Mouse (Mus musculus) megakaryocyte, embryonic 14.5 days (primary cell): Measurements from ENCODE around the gene Lypd6b. TPM values are rescaled to one million over a fixed set of nuclear protein-coding genes. Genes with fewer than 3 reads are reported as not detected.

Experiments used
- H3K27me3 ChIP-seq: replicated peaks from 2 replicates; pipeline ENCODE3; 2012; ENCODE audit warnings: inconsistent platforms
- H3K36me3 ChIP-seq: replicated peaks from 2 replicates; pipeline ENCODE3; 2012; ENCODE audit warnings: low read length, inconsistent platforms, mixed read lengths
- H3K4me1 ChIP-seq: 2 replicates; pipeline ENCODE4 v1.6.1; 2012; ENCODE audit warnings: inconsistent platforms
- H3K4me3 ChIP-seq: replicated peaks from 2 replicates; pipeline ENCODE3; 2012; ENCODE audit warnings: moderate library complexity, mild to moderate bottlenecking, inconsistent platforms
- H3K9me3 ChIP-seq: 2 replicates; pipeline ENCODE4 v1.6.1; 2012; ENCODE audit warnings: inconsistent platforms
- FLI1 ChIP-seq: IDR thresholded peaks from 2 replicates; pipeline ENCODE4 v1.6.1; 2012; ENCODE audit warnings: low read length, inconsistent platforms, mixed read lengths
- GATA1 ChIP-seq: IDR thresholded peaks from 3 replicates; pipeline ENCODE4 v1.6.1; 2012; ENCODE audit warnings: mixed read lengths, low read length, inconsistent platforms, borderline replicate concordance
- polyA plus RNA-seq: library from polyadenylated mRNA; stranded (reverse); fragments of >175 nt; gene quantifications from 2 replicates; pipeline ENCODE4 v1.2.3, GENCODE M21; 2012; ENCODE audit warnings: low replicate concordance; ENCODE audit not compliant: insufficient read depth

Gene Lypd6b
- polyA plus RNA-seq, 1 experiment: not detected

GRCm38 (mm10) chr2:49768916-49769315, 18.6 kb upstream of the Lypd6b start:
- Histone ChIP-seq H3K27me3 (no peaks in the 10 kb centered on the region), H3K4me1 (peaks cover 43% of the 10 kb centered on the region), H3K9me3 (peaks cover 2% of the 10 kb centered on the region), H3K36me3 (no peaks in the 10 kb centered on the region), H3K4me3 (no peak overlapping the region)
- TF ChIP-seq FLI1 (no peak), GATA1 (no peak)

GRCm38 (mm10) chr2:49770440-49770839, 17.0 kb upstream of the Lypd6b start:
- Histone ChIP-seq H3K27me3 (no peaks in the 10 kb centered on the region), H3K4me1 (peaks cover 56% of the 10 kb centered on the region), H3K36me3 (no peaks in the 10 kb centered on the region), H3K4me3 (peak overlapping the region; percentile 81), H3K9me3 (no peaks in the 10 kb centered on the region)
- TF ChIP-seq FLI1: no peak
- no peak for TF ChIP-seq GATA1

DNA sequence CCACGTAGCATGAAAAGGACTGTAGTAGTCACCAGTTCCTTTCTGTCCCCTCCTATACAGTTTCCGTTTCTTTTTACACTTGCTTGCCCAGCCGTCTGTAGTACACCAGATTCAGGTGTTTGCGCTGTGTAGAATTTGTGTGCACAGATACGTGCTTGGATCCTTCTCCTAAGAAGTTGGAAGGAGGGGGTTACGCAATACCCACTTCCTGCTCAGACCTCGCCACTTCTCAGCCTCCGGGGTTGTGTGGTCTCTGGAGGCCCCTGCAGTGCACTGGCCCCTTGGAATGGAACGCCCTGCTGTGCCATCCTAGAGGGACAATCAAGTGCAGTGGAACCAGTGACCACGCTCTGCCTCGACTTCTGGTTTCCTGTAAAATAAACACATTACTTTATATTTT, 16.3 kb upstream of the Lypd6b start:
- Histone ChIP-seq H3K4me1 (peaks cover 58% of the 10 kb centered on the region), H3K36me3 (no peaks in the 10 kb centered on the region), H3K9me3 (no peaks in the 10 kb centered on the region), H3K27me3 (no peaks in the 10 kb centered on the region), H3K4me3 (peak overlapping the region; percentile 88)
- TF ChIP-seq GATA1: no peak
- no peak for TF ChIP-seq FLI1

DNA sequence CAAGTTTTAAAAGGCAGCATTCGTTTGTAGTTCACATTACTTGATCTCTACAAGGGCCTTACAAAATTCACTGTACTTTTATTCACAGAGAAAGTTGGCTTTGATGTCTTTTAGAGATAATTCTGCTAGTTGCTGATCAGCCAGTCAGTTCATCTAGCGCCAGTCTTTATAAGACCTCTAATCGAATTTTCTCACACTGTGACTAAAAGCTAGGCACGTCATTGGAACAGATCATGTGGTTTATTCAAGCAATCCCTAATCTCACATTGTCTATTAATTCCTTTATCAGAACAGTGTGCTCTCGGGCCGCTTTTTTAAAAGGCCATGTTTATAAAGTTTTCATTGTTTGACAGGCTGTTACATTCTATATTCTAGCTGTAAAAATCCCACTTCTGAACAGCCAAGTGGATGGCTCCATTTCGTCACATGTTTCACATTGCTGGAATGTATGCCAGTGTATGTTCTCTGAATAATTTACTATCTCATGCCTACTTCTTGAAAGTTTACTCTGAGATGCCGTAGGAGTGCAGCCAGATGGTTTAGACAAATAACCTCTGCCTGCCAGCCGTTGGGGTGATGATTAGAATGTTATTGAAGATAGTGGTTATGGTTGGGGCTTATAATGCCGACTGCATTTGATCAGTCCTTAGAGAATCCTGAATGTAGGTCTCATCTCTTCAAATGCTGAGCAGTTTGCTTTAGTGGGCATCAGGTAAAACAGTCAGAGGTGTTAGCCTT, 14.1 kb upstream of the Lypd6b start:
- Histone ChIP-seq H3K4me1 (peaks cover 60% of the 10 kb centered on the region), H3K9me3 (no peaks in the 10 kb centered on the region), H3K27me3 (no peaks in the 10 kb centered on the region), H3K4me3 (no peak overlapping the region), H3K36me3 (no peaks in the 10 kb centered on the region)
- TF ChIP-seq GATA1 (no peak), FLI1 (no peak)

- no peaks in the 10 kb centered on the region for H3K36me3 ChIP-seq
- peaks cover 58% of the 10 kb centered on the region for H3K4me1 ChIP-seq
- no peaks in the 10 kb centered on the region for H3K27me3 ChIP-seq
- no peak overlapping the region for H3K4me3 ChIP-seq
- H3K9me3 ChIP-seq: 0 out of 2 replicates have a peak, but pooled peaks cover 3% of the 10 kb centered on the region
- TF ChIP-seq FLI1 (no peak), GATA1 (no peak)
Observed at GRCm38 (mm10) chr2:49774180-49774579, 13.3 kb upstream of the Lypd6b start.

DNA sequence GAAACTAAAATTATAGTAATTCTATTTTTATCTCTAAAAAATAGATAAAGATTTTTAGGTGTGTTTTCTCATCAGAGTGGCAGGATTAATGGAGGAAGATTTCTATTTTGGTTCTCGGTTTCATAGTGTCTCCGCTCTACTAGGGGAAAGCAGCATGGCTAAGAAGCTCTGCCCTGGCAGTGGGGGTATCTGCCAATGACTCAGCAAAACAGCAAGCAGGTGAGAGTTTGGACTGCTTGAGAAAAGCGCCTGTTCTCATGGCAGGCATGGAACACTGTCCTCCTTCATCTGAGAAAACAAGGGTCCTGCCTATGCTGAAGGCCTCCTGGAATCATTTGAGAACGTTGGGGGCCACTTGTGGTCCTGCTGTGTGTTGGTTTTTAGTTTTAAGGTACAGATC, 12.3 kb upstream of the Lypd6b start:
- peaks cover 52% of the 10 kb centered on the region for H3K4me1 ChIP-seq
- 0 out of 2 replicates have a peak, but pooled peaks cover 3% of the 10 kb centered on the region for H3K9me3 ChIP-seq
- no peaks in the 10 kb centered on the region for H3K27me3 ChIP-seq
- TF ChIP-seq FLI1 (no peak), GATA1 (no peak)
- H3K4me3 ChIP-seq: no peak overlapping the region
- no peaks in the 10 kb centered on the region for H3K36me3 ChIP-seq

DNA sequence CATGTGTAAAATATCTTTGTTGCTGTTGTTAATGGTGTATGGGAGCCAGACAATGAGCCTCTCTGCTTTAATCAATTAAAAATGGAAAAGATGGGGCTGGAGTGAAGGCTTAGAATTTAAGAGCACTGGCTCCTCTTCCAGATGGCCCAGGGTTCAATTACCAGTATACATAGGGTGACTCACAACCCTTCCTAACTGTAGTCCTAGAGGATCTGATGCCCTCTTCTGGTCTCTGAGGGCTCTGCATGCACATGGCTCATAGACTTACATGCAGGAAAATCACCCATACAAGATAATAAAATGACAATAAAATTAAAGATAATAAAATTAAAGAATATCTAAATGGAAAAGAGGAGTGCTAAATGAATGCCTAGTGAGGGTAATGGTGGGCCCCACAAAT, 11.8 kb upstream of the Lypd6b start:
- Histone ChIP-seq H3K27me3 (no peaks in the 10 kb centered on the region), H3K36me3 (no peaks in the 10 kb centered on the region), H3K4me1 (peaks cover 52% of the 10 kb centered on the region), H3K9me3 (0 out of 2 replicates have a peak, but pooled peaks cover 7% of the 10 kb centered on the region), H3K4me3 (no peak overlapping the region)
- TF ChIP-seq FLI1: no peak
- no peak for TF ChIP-seq GATA1

DNA sequence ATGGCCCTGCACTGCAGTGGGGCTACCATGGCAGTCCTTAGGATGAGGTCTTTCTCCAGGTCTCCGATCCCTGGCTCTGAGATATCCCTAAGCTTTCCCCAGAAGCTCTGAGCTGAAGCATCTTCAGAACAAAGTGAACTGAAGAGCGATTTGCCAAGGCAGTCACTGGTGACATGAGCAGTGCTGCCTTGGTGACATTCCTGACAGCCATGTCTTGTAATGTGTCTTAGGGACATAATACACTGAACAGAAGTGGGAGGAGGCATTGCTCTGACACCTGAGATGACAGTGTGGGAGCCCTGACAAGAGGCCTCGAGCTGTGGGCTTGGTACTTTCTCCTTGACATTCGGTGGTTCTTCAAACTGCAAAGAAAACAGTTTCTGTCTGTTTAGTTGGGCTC, 11.1 kb upstream of the Lypd6b start:
- Histone ChIP-seq H3K9me3 (0 out of 2 replicates have a peak, but pooled peaks cover 11% of the 10 kb centered on the region), H3K36me3 (no peaks in the 10 kb centered on the region), H3K4me1 (peaks cover 52% of the 10 kb centered on the region), H3K27me3 (no peaks in the 10 kb centered on the region), H3K4me3 (no peak overlapping the region)
- TF ChIP-seq FLI1 (no peak), GATA1 (no peak)

GRCm38 (mm10) chr2:49788051-49788418, 547 bp downstream of the Lypd6b start:
- Histone ChIP-seq H3K27me3 (peaks cover 64% of the 10 kb centered on the region), H3K9me3 (peaks cover 19% of the 10 kb centered on the region), H3K36me3 (no peaks in the 10 kb centered on the region), H3K4me1 (peaks cover 15% of the 10 kb centered on the region), H3K4me3 (peak overlapping the region; percentile 89)
- TF ChIP-seq GATA1 (no peak), FLI1 (no peak)

- no peak for TF ChIP-seq FLI1
- TF ChIP-seq GATA1: no peak
- peaks cover 19% of the 10 kb centered on the region for H3K9me3 ChIP-seq
- no peaks in the 10 kb centered on the region for H3K36me3 ChIP-seq
- no peak overlapping the region for H3K4me3 ChIP-seq
- H3K4me1 ChIP-seq: peaks cover 15% of the 10 kb centered on the region
- peaks cover 64% of the 10 kb centered on the region for H3K27me3 ChIP-seq
Observed at GRCm38 (mm10) chr2:49788643-49789042, 1.2 kb downstream of the Lypd6b start.
